Mouse (Mus musculus) liver, embryonic 16.5 days (tissue): ENCODE data around the gene Nbas. TPM values are rescaled to one million over a fixed set of nuclear protein-coding genes. Genes with fewer than 3 reads are reported as not detected.

Source experiments
- ATAC-seq: fragments of 200-750 bp; cut with Nextera tagmentation; 2 replicates; pipeline ENCODE4 v1.8.0; 2017; ENCODE audit warnings: low read depth, mild to moderate bottlenecking, moderate number of reproducible peaks, moderate library complexity
- H3K27ac ChIP-seq: fragments of 300-500 bp; sonication (generic); 2 replicates; pipeline ENCODE4 v1.5.1; 2014; ENCODE audit warnings: mild to moderate bottlenecking, low read length
- H3K27me3 ChIP-seq: fragments of 300-500 bp; sonication (generic); 2 replicates; pipeline ENCODE4 v1.6.1; 2014; ENCODE audit warnings: low read depth, low read length, mixed read lengths; ENCODE audit not compliant: control insufficient read depth, insufficient read depth
- H3K36me3 ChIP-seq: fragments of 300-500 bp; sonication (generic); 2 replicates; pipeline ENCODE4 v1.6.1; 2014; ENCODE audit warnings: mild to moderate bottlenecking; ENCODE audit not compliant: control insufficient read depth, insufficient read depth
- H3K4me1 ChIP-seq: fragments of 300-500 bp; sonication (generic); 2 replicates; pipeline ENCODE4 v1.6.1; 2014; ENCODE audit warnings: low read depth, low read length, mixed read lengths; ENCODE audit not compliant: control insufficient read depth
- H3K4me2 ChIP-seq: fragments of 300-500 bp; sonication (generic); 2 replicates; pipeline ENCODE4 v1.6.1; 2014; ENCODE audit warnings: low read depth, low read length, mixed read lengths
- H3K4me3 ChIP-seq: fragments of 300-500 bp; sonication (generic); 2 replicates; pipeline ENCODE4 v1.5.1; 2014; ENCODE audit warnings: low read depth, mild to moderate bottlenecking, low read length
- H3K9ac ChIP-seq: fragments of 300-500 bp; sonication (generic); 2 replicates; pipeline ENCODE4 v1.6.1; 2014; ENCODE audit warnings: low read depth, low read length
- H3K9me3 ChIP-seq: fragments of 300-500 bp; sonication (generic); replicated peaks from 2 replicates; pipeline ENCODE4 v1.6.1; 2016; ENCODE audit warnings: low read length; ENCODE audit not compliant: control insufficient read depth
- WGBS: fragments of 180-500 bp; shearing (Covaris S2); extraction: QIAGEN DNeasy Blood & Tissue Kit; methylation state at CpG from one replicate; pipeline ENCODE4 v1.1.7; 2014; ENCODE audit not compliant: insufficient replicate concordance; 5-methylcytosine and 5-hydroxymethylcytosine counted together
- polyA plus RNA-seq: library from polyadenylated mRNA; unstranded; fragments of >200 nt; fragmentation: Nextera tagmentation; extraction: Ambion mirVana; gene quantifications from 2 replicates; pipeline ENCODE4 v1.2.1, GENCODE M21; 2015

The Nbas gene
- polyA plus RNA-seq, 1 experiment from 2014 or later = 5.1 TPM

GRCm38 (mm10) chr12:13444653-13445431 is 175.9 kb downstream of the Nbas start:
- no peak overlapping the region for H3K27ac ChIP-seq
- no peaks in the 10 kb centered on the region for H3K27me3 ChIP-seq
- no peaks in the 10 kb centered on the region for H3K9me3 ChIP-seq
- H3K4me3 ChIP-seq = no peak overlapping the region
- H3K9ac ChIP-seq = no peak overlapping the region
- H3K4me1 ChIP-seq = no peaks in the 10 kb centered on the region
- H3K36me3 ChIP-seq = no peaks in the 10 kb centered on the region
- WGBS = 64% methylated on average over 4 of the region's 4 CpGs
- H3K4me2 ChIP-seq = no peak overlapping the region
- ATAC-seq = no peak

GRCm38 (mm10) chr12:13445486-13446065 is 176.6 kb downstream of the Nbas start:
- 68% methylated on average over 2 of the region's 2 CpGs for WGBS
- H3K9me3 ChIP-seq = no peaks in the 10 kb centered on the region
- no peak overlapping the region for H3K9ac ChIP-seq
- no peak for ATAC-seq
- no peaks in the 10 kb centered on the region for H3K27me3 ChIP-seq
- no peak overlapping the region for H3K4me2 ChIP-seq
- H3K4me3 ChIP-seq = no peak overlapping the region
- H3K36me3 ChIP-seq = no peaks in the 10 kb centered on the region
- no peak overlapping the region for H3K27ac ChIP-seq
- no peaks in the 10 kb centered on the region for H3K4me1 ChIP-seq

GRCm38 (mm10) chr12:13448916-13449315 is 180.0 kb downstream of the Nbas start:
- no peak overlapping the region for H3K27ac ChIP-seq
- H3K4me3 ChIP-seq = no peak overlapping the region
- no peaks in the 10 kb centered on the region for H3K27me3 ChIP-seq
- ATAC-seq = no peak
- H3K4me2 ChIP-seq = no peak overlapping the region
- no peak overlapping the region for H3K9ac ChIP-seq
- H3K9me3 ChIP-seq = no peaks in the 10 kb centered on the region
- WGBS = 59% methylated on average over 2 of the region's 2 CpGs
- no peaks in the 10 kb centered on the region for H3K4me1 ChIP-seq
- H3K36me3 ChIP-seq = no peaks in the 10 kb centered on the region

- Histone ChIP-seq H3K4me2 (no peak overlapping the region), H3K27me3 (no peaks in the 10 kb centered on the region), H3K9me3 (no peaks in the 10 kb centered on the region), H3K36me3 (no peaks in the 10 kb centered on the region), H3K4me1 (no peaks in the 10 kb centered on the region), H3K9ac (no peak overlapping the region), H3K27ac (no peak overlapping the region), H3K4me3 (no peak overlapping the region)
- 57% methylated on average over 2 of the region's 2 CpGs for WGBS
- ATAC-seq = no peak
These were observed 183.1 kb downstream of the Nbas start for GRCm38 (mm10) chr12:13452050-13452449.

GRCm38 (mm10) chr12:13460223-13460853 is 191.4 kb downstream of the Nbas start:
- 67% methylated on average over 6 of the region's 6 CpGs for WGBS
- no peaks in the 10 kb centered on the region for H3K9me3 ChIP-seq
- ATAC-seq = no peak
- H3K4me1 ChIP-seq = no peaks in the 10 kb centered on the region
- H3K4me3 ChIP-seq = no peak overlapping the region
- no peaks in the 10 kb centered on the region for H3K27me3 ChIP-seq
- no peak overlapping the region for H3K4me2 ChIP-seq
- no peak overlapping the region for H3K27ac ChIP-seq
- H3K36me3 ChIP-seq = no peaks in the 10 kb centered on the region
- H3K9ac ChIP-seq = no peak overlapping the region

- Histone ChIP-seq H3K4me1 (no peaks in the 10 kb centered on the region), H3K27ac (no peak overlapping the region), H3K4me2 (no peak overlapping the region), H3K27me3 (no peaks in the 10 kb centered on the region), H3K9me3 (no peaks in the 10 kb centered on the region), H3K4me3 (no peak overlapping the region), H3K9ac (no peak overlapping the region), H3K36me3 (no peaks in the 10 kb centered on the region)
- WGBS = 48% methylated on average over 9 of the region's 9 CpGs
- no peak for ATAC-seq
These were observed 192.7 kb downstream of the Nbas start for GRCm38 (mm10) chr12:13461558-13462153.

GRCm38 (mm10) chr12:13462397-13462796 is 193.5 kb downstream of the Nbas start:
- H3K27me3 ChIP-seq = no peaks in the 10 kb centered on the region
- H3K9ac ChIP-seq = no peak overlapping the region
- no peak overlapping the region for H3K4me2 ChIP-seq
- no peaks in the 10 kb centered on the region for H3K9me3 ChIP-seq
- H3K27ac ChIP-seq = no peak overlapping the region
- H3K4me3 ChIP-seq = no peak overlapping the region
- no peak for ATAC-seq
- no peaks in the 10 kb centered on the region for H3K4me1 ChIP-seq
- H3K36me3 ChIP-seq = no peaks in the 10 kb centered on the region
- 67% methylated on average over 6 of the region's 6 CpGs for WGBS

GRCm38 (mm10) chr12:13465554-13465953 is 196.6 kb downstream of the Nbas start:
- H3K9ac ChIP-seq = no peak overlapping the region
- no peak for ATAC-seq
- no peaks in the 10 kb centered on the region for H3K4me1 ChIP-seq
- H3K36me3 ChIP-seq = no peaks in the 10 kb centered on the region
- H3K27me3 ChIP-seq = no peaks in the 10 kb centered on the region
- H3K27ac ChIP-seq = no peak overlapping the region
- H3K4me3 ChIP-seq = no peak overlapping the region
- H3K9me3 ChIP-seq = no peaks in the 10 kb centered on the region
- 63% methylated on average over 2 of the region's 2 CpGs for WGBS
- no peak overlapping the region for H3K4me2 ChIP-seq

- WGBS = 75% methylated on average over 2 of the region's 2 CpGs
- Histone ChIP-seq H3K4me1 (no peaks in the 10 kb centered on the region), H3K4me2 (no peak overlapping the region), H3K4me3 (no peak overlapping the region), H3K9me3 (no peaks in the 10 kb centered on the region), H3K9ac (no peak overlapping the region), H3K27me3 (no peaks in the 10 kb centered on the region), H3K27ac (no peak overlapping the region), H3K36me3 (no peaks in the 10 kb centered on the region)
- ATAC-seq = no peak
These were observed 205.9 kb downstream of the Nbas start for GRCm38 (mm10) chr12:13474881-13475280.
